Mouse (Mus musculus) stomach, embryonic 14.5 days (tissue): ENCODE measurements around the gene 3110040M04Rik. TPM values are rescaled to one million over a fixed set of nuclear protein-coding genes. Genes with fewer than 3 reads are reported as not detected.
"Not testable (repeated sequence)": the region's sequence is repeated elsewhere in the genome, so short reads cannot be mapped to it uniquely, and the experiment has no call there.

Experiments used
- ATAC-seq: fragments of 200-750 bp; cut with Nextera tagmentation; 2 replicates; pipeline ENCODE4 v1.8.0; 2017; ENCODE audit warnings: low read depth, moderate TSS enrichment; ENCODE audit not compliant: insufficient number of reproducible peaks, insufficient read depth, low FRiP score
- H3K27ac ChIP-seq: fragments of 300-500 bp; sonication (generic); 2 replicates; pipeline ENCODE4 v1.5.1; 2014; ENCODE audit warnings: mild to moderate bottlenecking, low read length, moderate library complexity, mixed read lengths
- H3K27me3 ChIP-seq: fragments of 300-500 bp; sonication (generic); 2 replicates; pipeline ENCODE4 v1.6.1; 2014; ENCODE audit warnings: low read length, control low read depth, mixed read lengths; ENCODE audit not compliant: control insufficient read depth, insufficient read depth
- H3K36me3 ChIP-seq: fragments of 300-500 bp; sonication (generic); 2 replicates; pipeline ENCODE4 v1.6.1; 2014; ENCODE audit warnings: mild to moderate bottlenecking, control low read depth, low read length, moderate library complexity, mixed read lengths; ENCODE audit not compliant: control insufficient read depth, insufficient read depth
- H3K4me1 ChIP-seq: fragments of 300-500 bp; sonication (generic); 2 replicates; pipeline ENCODE4 v1.6.1; 2014; ENCODE audit warnings: low read length, control low read depth, mixed read lengths; ENCODE audit not compliant: control insufficient read depth, insufficient read depth
- H3K4me2 ChIP-seq: fragments of 300-500 bp; sonication (generic); replicated peaks from 2 replicates; pipeline ENCODE4 v1.6.1; 2014; ENCODE audit warnings: low read depth, low read length, control low read depth
- H3K4me3 ChIP-seq: fragments of 300-500 bp; sonication (generic); 2 replicates; pipeline ENCODE4 v1.5.1; 2014; ENCODE audit warnings: low read depth, low read length, control low read depth
- H3K9ac ChIP-seq: fragments of 300-500 bp; sonication (generic); replicated peaks from 2 replicates; pipeline ENCODE4 v1.6.1; 2014; ENCODE audit warnings: low read depth, mild to moderate bottlenecking, control low read depth, low read length, moderate library complexity, mixed read lengths
- H3K9me3 ChIP-seq: fragments of 300-500 bp; sonication (generic); 2 replicates; pipeline ENCODE4 v1.6.1; 2016; ENCODE audit warnings: low read depth, low read length, control low read depth; ENCODE audit not compliant: control insufficient read depth
- WGBS: fragments of 180-500 bp; shearing (Covaris S2); extraction: QIAGEN DNeasy Blood & Tissue Kit; methylation state at CpG from one replicate; pipeline ENCODE4 v1.1.7; 2014; 5-methylcytosine and 5-hydroxymethylcytosine counted together
- polyA plus RNA-seq: library from polyadenylated mRNA; unstranded; fragments of >200 nt; fragmentation: Nextera tagmentation; extraction: Ambion mirVana; gene quantifications from 2 replicates; pipeline ENCODE4 v1.2.1, GENCODE M21; 2014

Gene 3110040M04Rik
- polyA plus RNA-seq, 1 experiment from 2014 or later: not detected

- not testable (repeated sequence) for H3K4me3 ChIP-seq, ATAC-seq, H3K27ac ChIP-seq, H3K9ac ChIP-seq, H3K4me2 ChIP-seq, H3K4me1 ChIP-seq, H3K9me3 ChIP-seq, H3K36me3 ChIP-seq, H3K27me3 ChIP-seq
- 75% methylated on average over 3 of the region's 5 CpGs for WGBS
Observed at GRCm38 (mm10) chr1:151202771-151203170, 1.1 kb upstream of the 3110040M04Rik start.

GRCm38 (mm10) chr1:151208493-151208892 lies 4.6 kb downstream of the 3110040M04Rik start:
- H3K9me3 ChIP-seq, H3K4me3 ChIP-seq, H3K4me1 ChIP-seq, H3K9ac ChIP-seq, H3K4me2 ChIP-seq, H3K27me3 ChIP-seq, H3K27ac ChIP-seq, H3K36me3 ChIP-seq: not testable (repeated sequence)
- peak; percentile 42; the same call in 1 of the 2 replicates for ATAC-seq
- WGBS: 71% methylated on average over 3 of the region's 5 CpGs

- H3K27me3 ChIP-seq, H3K36me3 ChIP-seq, H3K4me1 ChIP-seq, H3K27ac ChIP-seq, H3K4me3 ChIP-seq, ATAC-seq, H3K4me2 ChIP-seq, H3K9ac ChIP-seq, H3K9me3 ChIP-seq: not testable (repeated sequence)
Observed at GRCm38 (mm10) chr1:151208944-151209343, 5.0 kb downstream of the 3110040M04Rik start.

GRCm38 (mm10) chr1:151209824-151210355 lies 6.0 kb downstream of the 3110040M04Rik start, which contains the start of gene Gm47996:
Gm47996 (plus strand) TSS chr1:151210131.
- not testable (repeated sequence) for H3K9ac ChIP-seq, H3K27ac ChIP-seq, H3K9me3 ChIP-seq, ATAC-seq, H3K4me2 ChIP-seq, H3K4me3 ChIP-seq, H3K27me3 ChIP-seq, H3K4me1 ChIP-seq, H3K36me3 ChIP-seq
- 94% methylated on average over 4 of the region's 8 CpGs for WGBS

GRCm38 (mm10) chr1:151211666-151212065 lies 7.7 kb downstream of the 3110040M04Rik start:
- WGBS: 82% methylated on average over 5 of the region's 5 CpGs
- not testable (repeated sequence) for H3K36me3 ChIP-seq, H3K9me3 ChIP-seq, ATAC-seq, H3K9ac ChIP-seq, H3K4me3 ChIP-seq, H3K4me2 ChIP-seq, H3K27me3 ChIP-seq, H3K4me1 ChIP-seq, H3K27ac ChIP-seq

GRCm38 (mm10) chr1:151214862-151215261 lies 10.9 kb downstream of the 3110040M04Rik start:
- no peaks in the 10 kb centered on the region for H3K4me1 ChIP-seq
- 69% methylated on average over 2 of the region's 2 CpGs for WGBS
- H3K9ac ChIP-seq: no peak overlapping the region
- H3K36me3 ChIP-seq: no peaks in the 10 kb centered on the region
- H3K9me3 ChIP-seq: no peaks in the 10 kb centered on the region
- no peak for ATAC-seq
- no peaks in the 10 kb centered on the region for H3K27me3 ChIP-seq
- no peak overlapping the region for H3K27ac ChIP-seq
- H3K4me3 ChIP-seq: no peak overlapping the region
- no peak overlapping the region for H3K4me2 ChIP-seq

GRCm38 (mm10) chr1:151215985-151216384 lies 12.1 kb downstream of the 3110040M04Rik start:
- Histone ChIP-seq H3K9ac (no peak overlapping the region), H3K27me3 (no peaks in the 10 kb centered on the region), H3K36me3 (no peaks in the 10 kb centered on the region), H3K27ac (no peak overlapping the region), H3K4me3 (no peak overlapping the region), H3K4me1 (no peaks in the 10 kb centered on the region), H3K4me2 (no peak overlapping the region), H3K9me3 (no peaks in the 10 kb centered on the region)
- 46% methylated on average over 1 of the region's 1 CpGs for WGBS
- peak; percentile 69; the same call in 1 of the 2 replicates for ATAC-seq

GRCm38 (mm10) chr1:151216417-151216816 lies 12.5 kb downstream of the 3110040M04Rik start:
- no peaks in the 10 kb centered on the region for H3K27me3 ChIP-seq
- H3K36me3 ChIP-seq: no peaks in the 10 kb centered on the region
- no peak overlapping the region for H3K9ac ChIP-seq
- no peak overlapping the region for H3K4me3 ChIP-seq
- H3K4me1 ChIP-seq: no peaks in the 10 kb centered on the region
- H3K27ac ChIP-seq: no peak overlapping the region
- ATAC-seq: no peak
- no peaks in the 10 kb centered on the region for H3K9me3 ChIP-seq
- H3K4me2 ChIP-seq: no peak overlapping the region
- 59% methylated on average over 3 of the region's 3 CpGs for WGBS

GRCm38 (mm10) chr1:151219045-151219444 lies 15.1 kb downstream of the 3110040M04Rik start:
- no peak overlapping the region for H3K4me3 ChIP-seq
- H3K4me2 ChIP-seq: no peak overlapping the region
- ATAC-seq: no peak
- no peaks in the 10 kb centered on the region for H3K36me3 ChIP-seq
- no peaks in the 10 kb centered on the region for H3K4me1 ChIP-seq
- 90% methylated on average over 5 of the region's 5 CpGs for whole genome bisulfite sequencing
- H3K9ac ChIP-seq: no peak overlapping the region
- H3K27ac ChIP-seq: no peak overlapping the region
- H3K27me3 ChIP-seq: no peaks in the 10 kb centered on the region
- no peaks in the 10 kb centered on the region for H3K9me3 ChIP-seq
